Mouse (Mus musculus) urinary bladder, postnatal 10 days (tissue): Measurements from ENCODE around the gene Cdc42ep2.
"Not testable (repeated sequence)": the region's sequence is repeated elsewhere in the genome, so short reads cannot be mapped to it uniquely, and the experiment has no call there.

ENCODE experiments used
- DNase-seq: peaks from one replicate; pipeline ENCODE4 v3.0.0; 2022; ENCODE audit warnings: low spot score

The Cdc42ep2 gene

GRCm38 (mm10) chr19:5912103-5913006 is 12.3 kb downstream of the Cdc42ep2 start:
- DNase-seq = peak; percentile 95

GRCm38 (mm10) chr19:5911430-5912102 is 13.1 kb downstream of the Cdc42ep2 start:
- DNase-seq = no peak

- no peak for DNase-seq
Observed at GRCm38 (mm10) chr19:5910221-5910620, 14.4 kb downstream of the Cdc42ep2 start.

- DNase-seq = no peak
Observed at GRCm38 (mm10) chr19:5907275-5907674, 17.3 kb downstream of the Cdc42ep2 start.

GRCm38 (mm10) chr19:5894002-5894678 is 30.5 kb downstream of the Cdc42ep2 start, which contains the start of gene Tigd3:
TSS of gene Tigd3 (minus strand) at chr19:5894149.
- peak; percentile 75 for DNase-seq

GRCm38 (mm10) chr19:5893282-5894001 is 31.2 kb downstream of the Cdc42ep2 start:
- no peak for DNase-seq

- no peak for DNase-seq
Observed at GRCm38 (mm10) chr19:5892735-5893134, 31.9 kb downstream of the Cdc42ep2 start.

GRCm38 (mm10) chr19:5892262-5892661 is 32.4 kb downstream of the Cdc42ep2 start:
- DNase-seq = no peak

- DNase-seq = no peak
Observed at GRCm38 (mm10) chr19:5891521-5892258, 32.9 kb downstream of the Cdc42ep2 start.

GRCm38 (mm10) chr19:5889211-5889610 is 35.4 kb downstream of the Cdc42ep2 start:
- DNase-seq = no peak

GRCm38 (mm10) chr19:5887234-5887815 is 37.3 kb downstream of the Cdc42ep2 start:
- DNase-seq = no peak

- DNase-seq = no peak
Observed at GRCm38 (mm10) chr19:5885838-5886237, 38.8 kb downstream of the Cdc42ep2 start.

- DNase-seq = no peak
Observed at GRCm38 (mm10) chr19:5883935-5884334, 40.7 kb downstream of the Cdc42ep2 start.

- DNase-seq = not testable (repeated sequence)
Observed at GRCm38 (mm10) chr19:5882079-5882478, 42.5 kb downstream of the Cdc42ep2 start.

- no peak for DNase-seq
Observed at GRCm38 (mm10) chr19:5881155-5881554, 43.5 kb downstream of the Cdc42ep2 start.

- DNase-seq = no peak
Observed at GRCm38 (mm10) chr19:5879735-5880134, 44.9 kb downstream of the Cdc42ep2 start.

- no peak for DNase-seq
Observed at GRCm38 (mm10) chr19:5878916-5879315, 45.7 kb downstream of the Cdc42ep2 start.

- DNase-seq = no peak
Observed at GRCm38 (mm10) chr19:5878362-5878722, 46.3 kb downstream of the Cdc42ep2 start.

- no peak for DNase-seq
Observed at GRCm38 (mm10) chr19:5877618-5878361, 46.8 kb downstream of the Cdc42ep2 start, which contains the start of gene Slc25a45. TSS of gene Slc25a45 (plus strand) at chr19:5877808.

- DNase-seq = peak; percentile 65
Observed at GRCm38 (mm10) chr19:5874969-5875480, 49.6 kb downstream of the Cdc42ep2 start, which contains the start of gene Frmd8. TSS of gene Frmd8 (minus strand) at chr19:5875274.
